Mouse (Mus musculus): Measurements from ENCODE around the gene Myt1. TPM values are rescaled to one million over a fixed set of nuclear protein-coding genes. Genes with fewer than 3 reads are reported as not detected.
"Not testable (repeated sequence)": the region's sequence is repeated elsewhere in the genome, so short reads cannot be mapped to it uniquely, and the experiment has no call there.

Myt1 gene
- total RNA-seq, 4 experiments from 2014 or later: not detected

GRCm38 (mm10) chr2:181777715-181778114 lies 14.6 kb downstream of the Myt1 start:
- DNase-seq (ENCODE audit: low spot score): no peak

GRCm38 (mm10) chr2:181781421-181781820 lies 18.3 kb downstream of the Myt1 start:
- no peak for DNase-seq (ENCODE audit: low spot score)

- DNase-seq (ENCODE audit: low spot score): no peak
Observed at GRCm38 (mm10) chr2:181787852-181788251, 24.7 kb downstream of the Myt1 start.

GRCm38 (mm10) chr2:181789396-181789795 lies 26.3 kb downstream of the Myt1 start:
- DNase-seq (ENCODE audit: low spot score): no peak

- DNase-seq (ENCODE audit: low spot score): not testable (repeated sequence)
Observed at GRCm38 (mm10) chr2:181793186-181793585, 30.1 kb downstream of the Myt1 start.

GRCm38 (mm10) chr2:181795641-181796130 lies 32.6 kb downstream of the Myt1 start:
- no peak for DNase-seq (ENCODE audit: low spot score)

GRCm38 (mm10) chr2:181797672-181798071 lies 34.5 kb downstream of the Myt1 start:
- no peak for DNase-seq (ENCODE audit: low spot score)

GRCm38 (mm10) chr2:181829032-181829650 lies 66.0 kb downstream of the Myt1 start:
- no peak for DNase-seq (ENCODE audit: low spot score)

- DNase-seq (ENCODE audit: low spot score): no peak
Observed at GRCm38 (mm10) chr2:181832745-181833144, 69.6 kb downstream of the Myt1 start.

GRCm38 (mm10) chr2:181837372-181838292 lies 74.5 kb downstream of the Myt1 start, which contains the start of gene Pcmtd2:
Pcmtd2 (plus strand) TSS chr2:181837854.
- DNase-seq (ENCODE audit: low spot score): peak; percentile 96

GRCm38 (mm10) chr2:181838293-181838680 lies 75.2 kb downstream of the Myt1 start:
- DNase-seq (ENCODE audit: low spot score): peak; percentile 9

- no peak for DNase-seq (ENCODE audit: low spot score)
Observed at GRCm38 (mm10) chr2:181845709-181846394, 82.7 kb downstream of the Myt1 start.

- peak; percentile 95 for DNase-seq (ENCODE audit: low spot score)
Observed at GRCm38 (mm10) chr2:181863791-181864535, 100.8 kb downstream of the Myt1 start, which contains the start of gene Polr3k. Polr3k (plus strand) TSS chr2:181864337.

GRCm38 (mm10) chr2:181864536-181864860 lies 101.4 kb downstream of the Myt1 start:
- DNase-seq (ENCODE audit: low spot score): no peak

- DNase-seq (ENCODE audit: low spot score): peak; percentile 72
Observed at GRCm38 (mm10) chr2:181866931-181867330, 103.8 kb downstream of the Myt1 start.

GRCm38 (mm10) chr2:181871039-181871438 lies 107.9 kb downstream of the Myt1 start:
- DNase-seq (ENCODE audit: low spot score): no peak

Other genes with a start within 250 kb of the Myt1 start
- 10 to 100 TPM; 57.8 to 71.4 (median 65.0) TPM for gene Dnajc5, start 242.8 kb upstream of the Myt1 start, total RNA-seq (2022)
- gene Uckl1, start 178.4 kb upstream of the Myt1 start, total RNA-seq (2022): 10 to 100 TPM; 26.8 to 39.2 (median 35.0) TPM
- gene Prpf6, start 171.5 kb upstream of the Myt1 start, total RNA-seq (2022): 10 to 100 TPM; 34.3 to 42.6 (median 35.0) TPM
- 10 to 100 TPM; 11.0 to 18.7 (median 14.0) TPM for gene Zfp512b, start 170.5 kb upstream of the Myt1 start, total RNA-seq (2022)
- gene Samd10, start 164.1 kb upstream of the Myt1 start, total RNA-seq (2022): 1 to 10 TPM; 1.2 to 1.6 (median 1.5) TPM
- gene Gm29797, start 106.3 kb upstream of the Myt1 start, total RNA-seq (2022): not detected
- 10 to 100 TPM; 21.4 to 53.8 (median 48.1) TPM for gene Sox18, start 91.7 kb upstream of the Myt1 start, total RNA-seq (2022)
- 1 to 10 TPM; 5.3 to 8.0 (median 7.2) TPM for gene Tcea2, start 83.0 kb upstream of the Myt1 start, total RNA-seq (2022)
- gene Rgs19, start 69.4 kb upstream of the Myt1 start, total RNA-seq (2022): 1 to 10 TPM; 3.7 to 8.9 (median 4.9) TPM
- not detected for gene Lkaaear1, start 64.9 kb upstream of the Myt1 start, total RNA-seq (2022)
- under 1 TPM in 1 of 4 experiments, not detected in 3; 0.16 TPM for gene Oprl1, start 48.3 kb upstream of the Myt1 start, total RNA-seq (2022)
- 10 to 100 TPM; 41.6 to 72.3 (median 48.5) TPM for gene Pcmtd2, start 74.5 kb downstream of the Myt1 start, total RNA-seq (2022)
- 10 to 100 TPM in 2 of 4 experiments, 1 to 10 TPM in 2; 9.1 to 11.4 (median 10.3) TPM for gene Polr3k, start 101.0 kb downstream of the Myt1 start, total RNA-seq (2022)
- gene Gm14496, start 227.8 kb downstream of the Myt1 start, total RNA-seq (2022): not detected